Mouse (Mus musculus): ENCODE measurements around the gene Fancg. TPM values are rescaled to one million over a fixed set of nuclear protein-coding genes. Genes with fewer than 3 reads are reported as not detected.

The Fancg gene
- total RNA-seq, 4 experiments from 2014 or later: 1.1 to 2.2 (median 1.5) TPM

DNA sequence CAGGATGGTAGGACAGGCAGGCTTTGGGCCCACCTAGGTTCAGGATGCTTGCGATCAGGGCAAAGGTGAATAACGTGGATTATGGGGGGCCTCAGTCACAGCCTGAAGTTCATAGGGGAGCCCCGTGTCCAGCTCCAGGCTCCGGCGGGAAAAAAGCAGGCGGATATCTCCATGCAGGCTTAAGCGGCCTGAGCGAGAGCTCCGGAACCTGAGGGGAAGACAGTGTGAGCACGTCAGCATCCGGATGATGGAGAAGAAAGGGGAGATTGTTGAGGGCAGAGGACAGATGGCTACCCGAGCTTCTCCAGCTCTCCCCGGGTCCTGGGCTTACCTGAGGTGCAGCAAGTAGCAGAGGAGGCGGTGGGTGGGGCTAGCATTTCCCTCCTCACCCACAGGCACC lies 23.2 kb upstream of the Fancg start:
- DNase-seq (ENCODE audit: low spot score in 2 of 2): no peak

DNA sequence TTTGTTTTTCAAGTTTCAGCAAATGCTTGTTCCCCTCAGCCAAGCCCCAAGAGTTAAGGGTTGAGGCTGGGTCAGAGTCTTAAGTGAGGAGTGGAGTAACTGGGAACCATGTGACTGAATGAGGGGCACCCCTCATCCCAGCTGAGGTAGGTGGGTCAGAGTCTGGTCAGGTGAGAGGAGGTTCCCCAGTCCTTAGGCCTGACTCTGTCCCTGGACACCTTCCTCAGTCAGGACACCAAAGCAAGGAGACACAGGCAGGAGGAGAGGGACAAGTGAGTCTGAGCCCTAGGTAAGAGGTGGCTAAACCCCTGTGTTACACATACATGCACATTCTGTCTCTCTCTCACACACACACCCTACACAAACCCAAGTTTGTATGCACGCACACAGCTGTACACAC lies 22.2 kb upstream of the Fancg start:
- DNase-seq (ENCODE audit: low spot score in 2 of 2): no peak

DNA sequence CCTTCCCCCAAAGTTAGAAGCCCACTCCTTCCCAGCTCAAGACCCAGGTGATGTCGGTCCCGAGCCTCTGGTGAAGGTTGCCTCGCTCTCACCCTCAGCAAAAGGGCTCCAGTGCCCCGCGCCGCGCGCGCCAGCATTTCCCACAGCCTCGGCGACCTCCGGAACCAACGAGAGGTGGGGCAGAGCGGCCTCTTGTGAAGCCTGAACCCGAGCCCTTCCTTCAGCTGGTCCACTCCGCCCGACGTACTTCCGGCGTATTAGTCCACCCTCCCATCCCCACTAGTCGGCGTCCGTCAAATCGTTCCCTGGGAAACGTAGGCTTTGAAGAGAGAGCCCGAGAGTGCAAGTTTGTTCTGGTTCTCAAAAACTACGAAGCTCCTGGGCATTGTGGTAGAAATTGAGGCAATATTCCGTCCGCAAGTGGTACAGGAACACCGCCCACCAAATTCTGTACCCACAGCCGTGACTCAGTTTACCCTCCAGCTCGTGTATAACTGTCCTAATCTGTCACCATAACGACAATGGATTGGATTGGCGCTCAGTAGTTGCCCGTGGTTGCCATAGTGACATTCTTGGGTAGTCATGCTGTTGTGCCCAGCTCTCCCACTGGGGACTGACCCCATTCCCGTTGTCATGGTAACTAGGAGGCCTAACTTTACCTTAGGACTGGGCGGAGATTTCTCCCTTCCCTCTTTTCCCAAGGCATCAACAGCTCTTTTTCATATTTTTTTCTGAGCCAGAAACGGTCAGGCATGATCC lies 21.1 kb upstream of the Fancg start, which contains the start of gene Stoml2:
Stoml2 (minus strand) TSS at position 474 of the 759 bp plus-strand sequence.
- DNase-seq (ENCODE audit: low spot score in 2 of 2): peak; percentile 88 to 91

DNA sequence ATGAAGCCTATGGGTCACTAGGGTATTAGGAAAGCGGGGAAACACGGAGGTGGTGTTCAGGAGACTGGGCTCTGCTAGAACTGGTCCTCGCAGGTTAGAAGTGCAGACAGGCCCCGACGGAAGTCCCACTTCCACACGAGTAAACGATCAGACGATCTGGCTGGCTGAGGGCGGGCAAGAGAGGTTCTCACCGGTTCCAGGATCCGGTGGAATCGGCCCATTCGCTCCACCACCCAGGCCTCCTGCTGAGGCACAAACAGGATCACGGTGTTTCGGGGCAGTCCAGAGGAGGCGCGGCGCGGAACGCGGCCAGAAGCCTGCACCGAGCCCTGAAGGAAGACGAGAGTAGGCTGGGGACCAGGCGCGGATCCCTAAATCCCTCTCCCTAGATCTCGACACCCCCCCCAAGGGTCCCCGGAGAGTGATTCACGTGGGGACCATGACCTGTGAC lies 20.5 kb upstream of the Fancg start:
- peak in 1 of 2 experiments; percentile 30 for DNase-seq (ENCODE audit: low spot score in 2 of 2)

DNA sequence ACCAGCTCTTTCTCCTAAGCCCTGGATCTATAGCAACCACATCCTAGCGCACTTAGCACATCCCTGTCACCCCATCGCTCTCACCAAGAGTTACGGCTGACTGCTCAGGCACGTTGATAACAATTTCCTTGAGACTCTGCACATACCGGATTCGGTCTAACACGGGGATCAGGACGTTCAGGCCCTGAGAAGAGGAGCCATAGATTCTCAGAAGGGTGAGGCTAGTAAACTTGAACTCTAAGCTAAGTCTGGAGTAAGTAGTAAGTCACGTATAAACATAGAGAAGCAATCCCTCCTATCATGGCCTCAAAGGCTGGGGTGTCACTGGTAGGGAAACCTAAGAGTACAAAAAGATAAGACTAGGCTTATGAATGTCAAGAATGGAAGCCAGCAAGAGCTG lies 20.0 kb upstream of the Fancg start:
- no peak for DNase-seq (ENCODE audit: low spot score in 2 of 2)

DNA sequence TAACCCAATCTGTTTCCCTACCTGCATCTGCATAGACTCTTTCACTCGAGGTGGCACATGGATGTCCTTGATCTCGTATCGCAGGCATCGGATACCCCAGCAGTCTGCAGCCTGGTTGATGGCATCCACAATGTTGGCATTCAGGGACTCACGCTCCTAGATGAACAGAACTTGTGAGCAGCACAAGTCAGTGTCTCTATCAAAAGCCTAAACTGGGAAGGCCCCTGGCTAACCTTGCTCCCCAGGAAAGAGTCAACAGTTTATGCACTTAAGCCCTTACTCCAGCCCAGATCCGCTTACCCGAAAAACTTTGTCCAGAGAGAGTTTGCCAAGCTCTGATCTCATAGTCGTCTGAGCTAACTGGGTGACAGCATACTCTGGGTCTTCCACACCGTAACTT lies 19.4 kb upstream of the Fancg start:
- DNase-seq (ENCODE audit: low spot score in 2 of 2): no peak

DNA sequence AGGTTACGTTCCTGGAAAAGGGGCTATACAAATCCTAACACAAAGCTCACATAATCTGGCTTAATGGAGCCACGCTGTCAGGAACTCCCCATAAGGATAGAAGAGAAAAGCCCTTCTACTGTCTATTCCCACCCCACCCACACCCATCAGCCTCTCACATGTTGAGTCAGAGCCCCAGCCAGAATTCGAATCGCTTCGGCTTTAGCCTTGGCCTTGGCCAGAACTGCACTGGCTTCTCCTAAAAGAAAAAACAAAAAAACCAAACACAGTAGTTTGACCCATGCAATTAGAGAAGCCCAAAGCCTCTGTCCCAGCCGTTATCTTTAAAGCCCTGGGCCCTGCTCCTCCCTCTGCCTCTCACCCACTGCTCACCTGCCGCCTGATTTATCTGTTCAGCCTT lies 18.8 kb upstream of the Fancg start:
- no peak for DNase-seq (ENCODE audit: low spot score in 2 of 2)

DNA sequence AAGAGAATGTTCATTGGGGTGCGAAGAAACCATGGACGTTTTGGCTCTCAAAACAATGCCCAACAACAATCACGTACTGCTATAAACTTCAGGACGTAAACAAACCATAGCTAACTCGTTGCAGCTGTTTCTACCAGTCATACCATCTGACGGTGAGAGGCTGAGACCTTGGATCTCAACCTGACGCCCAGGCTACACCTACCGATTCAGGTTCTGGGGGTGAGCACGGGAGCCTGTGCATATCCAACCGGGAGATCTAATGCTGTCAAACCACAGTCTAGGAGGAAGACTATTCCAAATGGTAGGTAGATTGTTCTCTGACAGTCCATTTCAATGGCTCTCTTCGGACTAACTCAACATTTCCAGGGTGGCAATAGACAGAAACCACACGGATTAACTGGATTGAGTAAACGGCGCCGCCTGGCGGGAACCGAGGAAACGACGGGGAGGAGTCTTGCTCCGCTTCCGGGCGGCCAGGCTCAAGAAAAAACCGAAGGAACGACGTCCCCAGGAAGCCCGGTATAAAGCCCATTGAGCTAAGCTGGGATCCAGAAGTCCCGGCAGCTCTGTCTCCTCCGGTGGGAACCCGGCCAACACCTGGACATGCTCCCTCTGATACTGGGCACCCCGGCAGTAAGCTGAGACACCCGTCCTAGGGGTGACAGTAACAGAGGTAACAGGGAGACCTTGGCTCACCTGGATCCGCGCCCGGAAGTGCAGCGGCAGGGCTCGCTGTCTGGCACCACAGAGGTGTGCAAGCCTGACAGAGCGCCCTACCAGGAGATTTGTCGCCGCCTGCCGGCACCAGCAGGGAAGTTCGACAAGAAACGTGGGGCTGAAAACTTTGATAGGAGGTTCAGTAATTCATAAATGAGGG lies 15.0 kb upstream of the Fancg start, which contains the start of gene Pigo:
Pigo (minus strand) TSS at position 736 of the 877 bp plus-strand sequence.
- peak; percentile 89 to 93 for DNase-seq (ENCODE audit: low spot score in 2 of 2)

DNA sequence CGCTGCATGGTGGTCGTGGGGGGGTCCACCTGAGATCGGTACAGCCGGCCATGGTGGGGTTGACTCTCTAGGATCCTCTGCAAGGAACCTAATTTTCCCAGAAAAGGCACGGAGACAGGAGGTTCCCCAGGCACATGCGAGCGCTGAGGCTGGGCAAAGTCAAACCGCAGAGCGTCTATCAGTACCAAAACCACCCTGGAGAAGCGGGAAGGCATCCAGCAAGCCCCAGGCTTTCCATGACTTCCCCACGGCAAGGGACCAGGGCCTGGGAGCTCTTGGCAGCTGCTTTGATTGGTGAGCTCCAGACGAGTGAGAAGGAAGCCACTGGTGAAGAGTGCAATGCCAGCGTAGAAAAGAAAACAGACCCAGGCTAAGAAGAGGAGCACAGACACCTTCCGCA lies 14.4 kb upstream of the Fancg start:
- DNase-seq (ENCODE audit: low spot score in 2 of 2): no peak

DNA sequence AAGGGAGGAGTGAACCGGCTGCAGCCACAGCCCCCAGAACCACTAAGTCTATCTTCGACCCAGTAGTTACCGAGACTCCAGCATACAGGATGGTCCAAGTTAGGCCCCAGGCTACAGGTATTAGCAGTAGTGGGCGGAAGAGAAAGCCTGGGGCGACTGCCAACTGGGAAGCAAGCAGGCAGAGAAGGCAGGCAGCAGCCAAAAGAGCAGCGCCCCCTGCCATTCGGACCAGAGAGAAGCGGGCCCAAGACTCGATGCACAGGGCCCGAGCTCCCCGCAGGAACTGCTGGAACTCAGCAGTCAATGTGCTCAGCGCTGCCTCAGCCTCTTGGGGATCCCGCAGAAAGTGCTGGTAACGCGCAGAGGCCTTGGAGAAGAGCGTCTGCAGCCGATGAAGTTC lies 11.0 kb upstream of the Fancg start:
- DNase-seq (ENCODE audit: low spot score in 2 of 2): no peak

DNA sequence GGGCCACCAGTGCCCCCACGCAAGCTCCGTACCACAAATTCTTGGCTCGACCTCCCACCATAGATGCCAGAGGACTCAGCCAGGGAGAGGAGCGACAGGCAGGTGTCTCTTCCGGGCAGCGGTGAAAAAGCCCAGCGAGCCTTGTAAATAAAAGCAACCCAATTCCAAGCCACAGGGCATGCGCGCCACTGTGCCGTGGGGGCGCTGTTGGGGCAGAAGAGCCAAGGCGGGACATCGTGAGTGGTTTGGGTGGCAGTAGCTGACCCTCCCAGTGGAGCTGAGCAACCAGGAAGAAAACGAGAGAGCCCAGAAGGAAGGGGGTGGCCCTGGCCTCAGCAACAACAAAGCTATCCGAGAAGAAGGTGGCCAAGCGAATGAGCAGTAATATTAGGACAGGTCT lies 10.6 kb upstream of the Fancg start:
- no peak for DNase-seq (ENCODE audit: low spot score in 2 of 2)

DNA sequence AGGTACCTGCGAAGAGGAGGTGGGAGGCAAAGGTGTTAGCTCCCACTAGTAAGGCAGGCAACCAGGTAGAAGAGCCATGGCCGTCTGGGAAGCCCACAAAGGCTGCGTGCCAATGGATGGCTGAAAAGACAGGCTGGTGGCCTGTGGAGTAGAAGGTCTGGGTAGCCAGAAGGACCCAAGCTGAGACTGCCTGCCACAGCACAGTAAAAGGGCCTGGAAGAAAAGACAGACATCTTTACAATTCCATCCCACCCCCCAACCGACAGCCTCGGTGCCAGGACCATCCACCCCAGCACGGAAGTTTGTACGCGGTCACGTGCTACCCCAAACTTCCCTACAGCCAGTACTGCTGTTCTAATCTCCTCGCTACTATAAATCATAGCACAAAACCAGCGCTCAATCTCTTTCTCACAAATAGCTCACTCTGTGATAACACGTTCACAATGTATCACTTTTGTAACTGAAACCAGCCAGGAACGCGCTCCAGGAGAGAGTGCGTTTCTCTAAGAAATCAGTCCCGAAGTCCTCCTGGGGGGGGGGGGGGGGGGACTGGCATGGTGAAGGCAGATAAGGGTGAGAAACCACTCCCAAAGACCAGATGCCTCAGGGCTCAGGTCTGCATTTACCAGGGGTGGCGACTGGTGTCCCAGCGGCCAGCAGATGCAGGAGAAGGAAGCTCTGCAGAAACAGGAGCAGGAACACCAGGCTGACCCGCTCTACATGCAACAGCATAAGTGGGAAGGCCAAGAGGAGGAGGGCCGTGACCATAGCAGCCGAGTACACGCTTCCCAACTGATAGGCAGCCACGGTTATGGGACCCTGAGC lies 9.5 kb upstream of the Fancg start:
- DNase-seq (ENCODE audit: low spot score in 2 of 2): no peak

DNA sequence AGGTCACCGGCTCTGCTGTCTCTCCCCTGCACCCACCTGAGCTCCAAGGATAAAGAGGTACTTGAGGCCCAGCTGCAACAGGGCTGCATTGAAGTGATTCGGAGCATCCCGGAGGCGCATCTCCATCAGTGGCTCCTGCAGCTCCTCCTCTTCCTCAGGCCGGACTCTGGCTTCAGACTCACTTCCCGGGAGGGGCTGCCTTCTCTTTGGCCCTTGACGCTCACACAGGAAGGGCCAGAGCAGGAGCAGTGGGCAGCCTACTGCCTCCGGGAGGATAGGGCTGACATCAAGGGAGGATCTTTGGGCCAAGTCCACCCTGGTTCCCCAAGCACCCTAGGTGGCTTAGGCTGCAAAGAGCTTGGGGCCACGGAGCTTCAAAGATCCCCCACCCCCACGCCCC lies 8.9 kb upstream of the Fancg start:
- no peak for DNase-seq (ENCODE audit: low spot score in 2 of 2)

DNA sequence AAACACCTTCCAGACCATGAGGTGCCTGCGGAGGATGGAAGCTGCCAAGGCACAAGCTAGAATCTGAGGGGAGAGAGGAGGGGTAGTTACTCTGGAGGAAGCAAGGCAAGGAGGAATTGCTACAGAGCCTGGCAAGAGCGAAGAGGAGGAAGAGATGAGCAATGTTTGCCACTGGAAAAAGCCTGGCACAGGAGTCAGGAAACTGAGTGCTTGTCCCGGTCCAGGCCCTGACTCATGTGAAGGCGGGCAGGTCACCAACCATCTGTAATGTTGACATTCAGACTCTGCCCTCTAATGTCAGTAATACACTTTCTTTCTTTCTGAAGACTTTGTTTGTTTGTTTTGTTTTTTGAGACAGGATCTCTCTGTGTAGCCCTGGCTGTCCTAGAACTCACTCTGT lies 7.8 kb upstream of the Fancg start:
- no peak for DNase-seq (ENCODE audit: low spot score in 2 of 2)

DNA sequence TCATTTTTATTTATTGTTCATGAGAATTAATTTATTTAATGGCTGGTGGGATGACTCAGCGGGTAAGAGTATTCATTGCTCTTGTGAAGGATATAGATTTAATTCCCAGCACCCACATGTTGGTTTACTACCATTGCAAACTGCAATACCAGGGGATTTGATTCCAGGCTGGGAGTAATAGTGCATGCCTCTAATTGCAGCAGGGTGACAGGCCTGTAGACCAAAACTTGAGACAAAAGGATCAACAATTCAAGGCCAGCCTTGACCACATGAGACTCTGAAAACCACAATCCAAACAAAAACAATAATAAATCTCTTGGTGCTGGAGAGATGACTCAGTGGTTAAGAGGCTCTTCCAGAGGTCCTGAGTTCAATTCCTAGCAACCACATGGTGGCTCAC lies 1.8 kb upstream of the Fancg start:
- no peak for DNase-seq (ENCODE audit: low spot score in 2 of 2)

DNA sequence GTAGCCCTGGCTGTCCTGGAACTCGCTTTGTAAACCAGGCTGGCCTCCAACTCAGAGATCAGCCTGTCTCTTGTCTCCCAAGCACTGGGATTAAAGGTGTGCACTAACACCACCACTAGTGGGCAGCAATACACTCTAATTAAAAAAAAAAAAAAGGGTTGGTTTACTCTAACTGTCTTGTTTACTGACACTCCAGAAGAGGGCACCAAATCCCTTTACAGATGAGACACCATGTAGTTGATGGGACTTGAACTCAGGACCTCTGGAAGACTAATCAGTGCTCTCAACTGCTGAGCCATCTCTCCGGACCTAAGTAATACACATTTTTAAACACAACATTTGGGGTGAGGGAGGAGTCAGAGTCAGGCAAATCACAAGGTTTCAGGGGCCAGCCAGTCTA lies 4.5 kb downstream of the Fancg start:
- DNase-seq (ENCODE audit: low spot score in 2 of 2): no peak

DNA sequence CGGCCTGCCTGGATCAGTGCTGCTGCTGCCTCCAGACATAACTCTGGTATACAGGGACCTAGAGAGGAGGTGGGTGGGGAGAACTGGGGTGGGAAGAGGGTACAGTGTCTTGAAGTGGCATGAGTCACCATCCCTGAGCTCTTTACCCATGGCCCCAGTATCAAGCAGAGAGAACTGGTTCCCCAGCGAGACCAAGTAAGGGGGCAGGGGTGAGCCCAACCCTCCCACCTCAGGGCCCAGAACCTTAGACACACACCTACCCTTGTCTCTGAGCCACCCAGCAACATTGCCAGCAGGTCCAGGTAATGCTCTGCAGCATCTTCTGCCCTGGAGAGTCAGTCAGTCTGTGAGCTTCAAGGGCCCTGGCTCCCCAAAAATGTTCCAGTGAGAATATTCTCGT lies 5.4 kb downstream of the Fancg start:
- DNase-seq (ENCODE audit: low spot score in 2 of 2): no peak

DNA sequence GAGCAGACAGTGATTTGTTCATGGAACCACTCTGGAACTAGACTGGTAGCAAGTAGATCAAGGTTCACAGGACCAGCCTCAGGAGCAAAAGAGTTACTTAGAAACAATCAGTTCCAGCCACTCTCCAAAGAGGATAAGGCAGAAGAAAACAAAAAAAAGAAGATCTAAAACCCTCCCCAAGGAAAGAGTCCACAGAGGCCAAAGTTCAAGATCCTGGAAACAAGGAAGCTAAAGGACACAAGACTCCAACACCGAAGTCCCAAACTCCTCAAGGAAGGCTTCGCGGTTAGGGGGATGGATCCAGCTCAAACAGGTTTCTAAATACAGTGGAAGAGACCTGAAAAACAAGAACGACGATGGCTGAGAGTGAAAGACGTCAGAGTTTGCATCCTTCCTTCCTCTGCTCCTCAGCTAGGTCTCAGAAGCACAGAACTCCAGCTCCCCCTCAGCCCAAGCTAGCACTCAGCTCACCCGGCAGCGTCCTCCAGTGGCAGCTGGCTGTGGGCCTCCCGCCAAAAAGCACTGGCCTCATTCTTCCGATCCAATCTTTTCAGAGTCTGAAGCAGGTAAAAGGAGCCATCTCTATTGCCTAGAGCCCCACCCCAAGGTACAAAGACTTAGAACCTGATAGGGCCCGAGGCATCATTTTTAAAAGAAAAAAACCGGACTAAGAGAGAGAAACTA lies 7.4 kb downstream of the Fancg start:
- DNase-seq (ENCODE audit: low spot score in 2 of 2): no peak

DNA sequence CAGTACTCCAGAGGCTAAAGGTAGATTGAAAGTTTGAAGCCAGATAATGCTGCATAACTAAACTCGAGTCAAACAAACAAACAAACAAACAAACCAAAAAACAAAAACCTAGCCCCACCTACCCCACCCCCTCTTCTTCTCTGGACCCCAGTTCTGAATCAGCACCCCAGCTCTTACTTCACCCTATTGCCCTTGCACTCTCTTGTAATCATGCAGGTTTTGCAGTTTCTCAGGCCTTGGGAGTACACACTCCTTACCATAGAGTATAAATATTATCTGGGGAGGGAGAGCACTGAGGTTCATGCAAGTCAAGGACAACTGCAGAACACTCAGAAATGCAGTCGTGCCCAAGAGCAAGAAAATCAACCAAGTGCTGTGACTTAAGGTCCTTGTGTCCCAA lies 9.0 kb downstream of the Fancg start:
- no peak for DNase-seq (ENCODE audit: low spot score in 2 of 2)

DNA sequence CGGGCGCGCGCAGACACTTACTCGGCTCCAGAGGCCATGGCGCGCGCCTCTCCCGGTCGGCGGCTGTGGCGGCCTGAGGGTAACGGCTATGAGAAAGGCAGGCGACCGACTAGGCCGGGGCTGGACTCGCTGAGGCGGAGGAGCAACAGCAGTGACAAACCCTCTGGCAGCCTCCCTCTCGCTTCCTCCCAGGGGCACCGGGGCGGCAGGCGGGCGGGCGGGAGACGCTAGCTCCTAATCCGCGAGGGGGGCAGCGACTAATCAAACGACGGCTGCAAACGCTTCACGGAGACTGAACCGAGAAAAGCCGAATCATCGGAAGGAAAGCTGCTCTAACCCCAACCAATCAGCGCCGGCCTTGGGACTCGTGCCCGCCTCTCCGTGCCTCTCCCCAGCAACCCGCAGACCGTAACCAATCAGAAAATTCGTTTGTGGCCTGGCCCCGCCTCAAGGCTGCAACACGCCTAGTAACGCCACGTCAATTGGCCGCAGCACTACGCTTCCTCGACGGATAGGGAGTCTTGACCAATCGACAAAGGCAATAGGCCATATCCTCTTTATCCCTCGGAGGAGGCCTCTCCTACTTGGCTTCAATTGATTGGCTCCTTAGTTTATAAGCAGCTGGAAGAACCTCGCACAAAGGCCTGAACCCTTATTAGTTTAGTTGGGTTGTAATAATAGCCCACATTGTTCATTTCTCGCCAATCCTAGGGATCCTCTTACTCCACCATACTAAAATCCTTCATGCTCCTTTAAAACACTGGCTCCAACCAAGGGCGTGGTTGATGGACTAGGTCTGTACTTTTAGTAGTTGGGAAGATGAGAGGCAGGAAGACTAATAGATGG lies 9.9 kb downstream of the Fancg start, which contains the start of gene Vcp:
Vcp (minus strand) TSS at position 367 of the 846 bp plus-strand sequence.
- peak; percentile 96 to 99 for DNase-seq (ENCODE audit: low spot score in 2 of 2)

All from gastrocnemius, adult 8-10 months (tissue).